Mouse (Mus musculus): ENCODE data around the gene Galnt10. TPM values are rescaled to one million over a fixed set of nuclear protein-coding genes. Genes with fewer than 3 reads are reported as not detected.
A peak's percentile ranks its signal among the peaks of the same experiment; 100 is the strongest.

Galnt10 gene
- polyA plus RNA-seq, 1 experiment from 2014 or later: 8.8 TPM

GRCm38 (mm10) chr11:57614502-57614901 lies 30.7 kb upstream of the Galnt10 start:
- 70% methylated on average over 9 of the region's 9 CpGs for WGBS
- no peak for ATAC-seq (ENCODE audit: low FRiP score)
- no peak for DNase-seq (ENCODE audit: low spot score)
- Histone ChIP-seq H3K4me2 (replicated peaks) (no peak overlapping the region), H3K9ac (no peak overlapping the region), H3K27me3 (ENCODE audit: control insufficient read depth, insufficient read depth, low read length) (no peaks in the 10 kb centered on the region), H3K4me1 (replicated peaks; ENCODE audit: control insufficient read depth, insufficient read depth, low read length) (peaks cover 5% of the 10 kb centered on the region; the same call in 1 of the 2 replicates), H3K36me3 (replicated peaks; ENCODE audit: control insufficient read depth, insufficient read depth) (no peaks in the 10 kb centered on the region), H3K9me3 (ENCODE audit: control insufficient read depth, low read length) (no peaks in the 10 kb centered on the region), H3K27ac (no peak overlapping the region), H3K4me3 (replicated peaks; ENCODE audit: low read length) (no peak overlapping the region)

- H3K27ac ChIP-seq: no peak overlapping the region
- H3K27me3 ChIP-seq (ENCODE audit: control insufficient read depth, insufficient read depth, low read length): no peaks in the 10 kb centered on the region
- peaks cover 5% of the 10 kb centered on the region; the same call in 1 of the 2 replicates for H3K4me1 ChIP-seq (replicated peaks; ENCODE audit: control insufficient read depth, insufficient read depth, low read length)
- ATAC-seq (ENCODE audit: low FRiP score) (no peak), DNase-seq (ENCODE audit: low spot score) (no peak)
- 56% methylated on average over 9 of the region's 9 CpGs for WGBS
- H3K4me3 ChIP-seq (replicated peaks; ENCODE audit: low read length): no peak overlapping the region
- H3K4me2 ChIP-seq (replicated peaks): no peak overlapping the region
- H3K9me3 ChIP-seq (ENCODE audit: control insufficient read depth, low read length): no peaks in the 10 kb centered on the region
- H3K9ac ChIP-seq: no peak overlapping the region
- H3K36me3 ChIP-seq (replicated peaks; ENCODE audit: control insufficient read depth, insufficient read depth): no peaks in the 10 kb centered on the region
These were observed 30.0 kb upstream of the Galnt10 start for GRCm38 (mm10) chr11:57615286-57615685.

GRCm38 (mm10) chr11:57615871-57616270 lies 29.4 kb upstream of the Galnt10 start:
- no peaks in the 10 kb centered on the region for H3K27me3 ChIP-seq (ENCODE audit: control insufficient read depth, insufficient read depth, low read length)
- DNase-seq (ENCODE audit: low spot score): no peak
- WGBS: 41% methylated on average over 13 of the region's 13 CpGs

GRCm38 (mm10) chr11:57617526-57618264 lies 27.5 kb upstream of the Galnt10 start:
- no peak overlapping the region for H3K9ac ChIP-seq
- no peak for ATAC-seq (ENCODE audit: low FRiP score)
- H3K4me2 ChIP-seq (replicated peaks): no peak overlapping the region
- no peak overlapping the region for H3K27ac ChIP-seq
- H3K4me1 ChIP-seq (replicated peaks; ENCODE audit: control insufficient read depth, insufficient read depth, low read length): peaks cover 5% of the 10 kb centered on the region; the same call in 1 of the 2 replicates
- WGBS: 33% methylated on average over 15 of the region's 15 CpGs
- H3K4me3 ChIP-seq (replicated peaks; ENCODE audit: low read length): no peak overlapping the region
- H3K36me3 ChIP-seq (replicated peaks; ENCODE audit: control insufficient read depth, insufficient read depth): no peaks in the 10 kb centered on the region
- H3K9me3 ChIP-seq (ENCODE audit: control insufficient read depth, low read length): no peaks in the 10 kb centered on the region
- no peaks in the 10 kb centered on the region for H3K27me3 ChIP-seq (ENCODE audit: control insufficient read depth, insufficient read depth, low read length)
- DNase-seq (ENCODE audit: low spot score): peak; percentile 44

More at GRCm38 (mm10) chr11:57615871-57616270, 29.4 kb upstream of the Galnt10 start:
- Histone ChIP-seq H3K27ac (no peak overlapping the region), H3K4me3 (replicated peaks; ENCODE audit: low read length) (no peak overlapping the region), H3K4me1 (replicated peaks; ENCODE audit: control insufficient read depth, insufficient read depth, low read length) (peaks cover 5% of the 10 kb centered on the region; the same call in 1 of the 2 replicates), H3K9me3 (ENCODE audit: control insufficient read depth, low read length) (no peaks in the 10 kb centered on the region), H3K9ac (no peak overlapping the region), H3K4me2 (replicated peaks) (no peak overlapping the region), H3K36me3 (replicated peaks; ENCODE audit: control insufficient read depth, insufficient read depth) (no peaks in the 10 kb centered on the region)
- ATAC-seq (ENCODE audit: low FRiP score): no peak

GRCm38 (mm10) chr11:57621472-57621871 lies 23.8 kb upstream of the Galnt10 start:
- Histone ChIP-seq H3K4me3 (replicated peaks; ENCODE audit: low read length) (no peak overlapping the region), H3K9ac (no peak overlapping the region), H3K36me3 (replicated peaks; ENCODE audit: control insufficient read depth, insufficient read depth) (no peaks in the 10 kb centered on the region), H3K27me3 (ENCODE audit: control insufficient read depth, insufficient read depth, low read length) (no peaks in the 10 kb centered on the region), H3K27ac (no peak overlapping the region), H3K9me3 (ENCODE audit: control insufficient read depth, low read length) (no peaks in the 10 kb centered on the region), H3K4me1 (replicated peaks; ENCODE audit: control insufficient read depth, insufficient read depth, low read length) (peaks cover 12% of the 10 kb centered on the region; the same call in 1 of the 2 replicates), H3K4me2 (replicated peaks) (no peak overlapping the region)
- ATAC-seq (ENCODE audit: low FRiP score) (no peak), DNase-seq (ENCODE audit: low spot score) (no peak)
- 85% methylated on average over 3 of the region's 3 CpGs for WGBS

- DNase-seq (ENCODE audit: low spot score) (no peak), ATAC-seq (ENCODE audit: low FRiP score) (no peak)
- Histone ChIP-seq H3K4me2 (replicated peaks) (no peak overlapping the region), H3K36me3 (replicated peaks; ENCODE audit: control insufficient read depth, insufficient read depth) (no peaks in the 10 kb centered on the region), H3K27ac (no peak overlapping the region), H3K9me3 (ENCODE audit: control insufficient read depth, low read length) (no peaks in the 10 kb centered on the region), H3K27me3 (ENCODE audit: control insufficient read depth, insufficient read depth, low read length) (no peaks in the 10 kb centered on the region), H3K4me3 (replicated peaks; ENCODE audit: low read length) (no peak overlapping the region), H3K9ac (no peak overlapping the region), H3K4me1 (replicated peaks; ENCODE audit: control insufficient read depth, insufficient read depth, low read length) (peaks cover 12% of the 10 kb centered on the region; the same call in 1 of the 2 replicates)
These were observed 23.4 kb upstream of the Galnt10 start for GRCm38 (mm10) chr11:57621876-57622275.

GRCm38 (mm10) chr11:57624490-57624893 lies 20.8 kb upstream of the Galnt10 start:
- 34% methylated on average over 5 of the region's 5 CpGs for WGBS

GRCm38 (mm10) chr11:57625465-57625864 lies 19.8 kb upstream of the Galnt10 start:
- no peak overlapping the region for H3K27ac ChIP-seq
- H3K4me3 ChIP-seq (replicated peaks; ENCODE audit: low read length): no peak overlapping the region
- DNase-seq (ENCODE audit: low spot score): no peak
- no peak overlapping the region for H3K9ac ChIP-seq
- no peaks in the 10 kb centered on the region for H3K9me3 ChIP-seq (ENCODE audit: control insufficient read depth, low read length)
- H3K4me1 ChIP-seq (replicated peaks; ENCODE audit: control insufficient read depth, insufficient read depth, low read length): peaks cover 7% of the 10 kb centered on the region; the same call in 1 of the 2 replicates
- no peak overlapping the region for H3K4me2 ChIP-seq (replicated peaks)
- H3K36me3 ChIP-seq (replicated peaks; ENCODE audit: control insufficient read depth, insufficient read depth): no peaks in the 10 kb centered on the region
- no peaks in the 10 kb centered on the region for H3K27me3 ChIP-seq (ENCODE audit: control insufficient read depth, insufficient read depth, low read length)
- ATAC-seq (ENCODE audit: low FRiP score): no peak

More at GRCm38 (mm10) chr11:57624490-57624893, 20.8 kb upstream of the Galnt10 start:
- Histone ChIP-seq H3K4me2 (replicated peaks) (no peak overlapping the region), H3K27me3 (ENCODE audit: control insufficient read depth, insufficient read depth, low read length) (no peaks in the 10 kb centered on the region), H3K9ac (no peak overlapping the region), H3K27ac (no peak overlapping the region), H3K9me3 (ENCODE audit: control insufficient read depth, low read length) (no peaks in the 10 kb centered on the region), H3K4me3 (replicated peaks; ENCODE audit: low read length) (no peak overlapping the region), H3K36me3 (replicated peaks; ENCODE audit: control insufficient read depth, insufficient read depth) (no peaks in the 10 kb centered on the region), H3K4me1 (replicated peaks; ENCODE audit: control insufficient read depth, insufficient read depth, low read length) (peaks cover 7% of the 10 kb centered on the region; the same call in 1 of the 2 replicates)
- ATAC-seq (ENCODE audit: low FRiP score) (peak; percentile 77; the same call in 1 of the 2 replicates), DNase-seq (ENCODE audit: low spot score) (peak; percentile 55)

GRCm38 (mm10) chr11:57627086-57627735 lies 18.0 kb upstream of the Galnt10 start:
- no peak for ATAC-seq (ENCODE audit: low FRiP score)

More at GRCm38 (mm10) chr11:57627086-57627735, 18.0 kb upstream of the Galnt10 start:
- Histone ChIP-seq H3K4me3 (replicated peaks; ENCODE audit: low read length) (no peak overlapping the region), H3K9me3 (ENCODE audit: control insufficient read depth, low read length) (no peaks in the 10 kb centered on the region), H3K27me3 (ENCODE audit: control insufficient read depth, insufficient read depth, low read length) (no peaks in the 10 kb centered on the region), H3K27ac (no peak overlapping the region), H3K36me3 (replicated peaks; ENCODE audit: control insufficient read depth, insufficient read depth) (no peaks in the 10 kb centered on the region), H3K4me1 (replicated peaks; ENCODE audit: control insufficient read depth, insufficient read depth, low read length) (peaks cover 7% of the 10 kb centered on the region; the same call in 1 of the 2 replicates), H3K9ac (no peak overlapping the region), H3K4me2 (replicated peaks) (no peak overlapping the region)
- DNase-seq (ENCODE audit: low spot score): no peak
- 59% methylated on average over 9 of the region's 9 CpGs for WGBS

Data from hindbrain, embryonic 14.5 days (tissue).